Mouse (Mus musculus) neural tube, embryonic 12.5 days (tissue): ENCODE data around the gene Cd200r4. TPM values are rescaled to one million over a fixed set of nuclear protein-coding genes. Genes with fewer than 3 reads are reported as not detected.

Source experiments
- polyA plus RNA-seq: library from polyadenylated mRNA; unstranded; fragments of >200 nt; fragmentation: Nextera tagmentation; extraction: Ambion mirVana; gene quantifications from 2 replicates; pipeline ENCODE4 v1.2.1, GENCODE M21; 2016

The Cd200r4 gene
- polyA plus RNA-seq, 1 experiment from 2014 or later = 0.18 TPM

Other genes with a start within 250 kb of the Cd200r4 start
- gene Nepro, start 87.4 kb upstream of the Cd200r4 start, polyA plus RNA-seq = 8.9 and 9.3 TPM in 2 replicates
- 31.8 and 36.9 TPM in 2 replicates for gene Gtpbp8, start 65.4 kb upstream of the Cd200r4 start, polyA plus RNA-seq
- 0.51 and 0.55 TPM in 2 replicates for gene Cd200r1, start 46.0 kb upstream of the Cd200r4 start, polyA plus RNA-seq
- gene Cd200r2, start 55.4 kb downstream of the Cd200r4 start, polyA plus RNA-seq = not detected in 2 replicates
- not detected in 2 replicates for gene Cd200r3, start 131.9 kb downstream of the Cd200r4 start, polyA plus RNA-seq